Mouse (Mus musculus): ENCODE measurements around the gene Rrp8.
A peak's percentile ranks its signal among the peaks of the same experiment; 100 is the strongest.

Rrp8 gene

DNA sequence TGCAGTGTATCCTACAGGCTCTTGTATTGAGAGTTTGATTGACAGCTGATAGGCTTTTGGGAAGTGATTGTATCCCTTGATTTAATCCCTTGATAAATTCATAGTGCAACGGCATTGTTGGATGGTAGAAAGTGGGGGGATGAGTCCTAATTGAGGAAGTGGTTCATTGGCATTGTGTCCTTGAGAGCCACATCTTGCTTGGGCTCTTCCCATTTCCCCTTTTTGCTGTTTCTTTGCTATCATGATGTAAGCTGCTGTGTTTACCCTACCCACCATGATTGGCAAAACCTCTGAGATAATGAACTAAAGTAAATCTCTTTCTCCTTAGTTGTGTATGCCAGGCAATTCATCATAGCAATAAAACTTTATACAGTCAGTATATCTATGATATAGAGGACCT lies 46.3 kb downstream of the Rrp8 start:
- no peak for DNase-seq

DNA sequence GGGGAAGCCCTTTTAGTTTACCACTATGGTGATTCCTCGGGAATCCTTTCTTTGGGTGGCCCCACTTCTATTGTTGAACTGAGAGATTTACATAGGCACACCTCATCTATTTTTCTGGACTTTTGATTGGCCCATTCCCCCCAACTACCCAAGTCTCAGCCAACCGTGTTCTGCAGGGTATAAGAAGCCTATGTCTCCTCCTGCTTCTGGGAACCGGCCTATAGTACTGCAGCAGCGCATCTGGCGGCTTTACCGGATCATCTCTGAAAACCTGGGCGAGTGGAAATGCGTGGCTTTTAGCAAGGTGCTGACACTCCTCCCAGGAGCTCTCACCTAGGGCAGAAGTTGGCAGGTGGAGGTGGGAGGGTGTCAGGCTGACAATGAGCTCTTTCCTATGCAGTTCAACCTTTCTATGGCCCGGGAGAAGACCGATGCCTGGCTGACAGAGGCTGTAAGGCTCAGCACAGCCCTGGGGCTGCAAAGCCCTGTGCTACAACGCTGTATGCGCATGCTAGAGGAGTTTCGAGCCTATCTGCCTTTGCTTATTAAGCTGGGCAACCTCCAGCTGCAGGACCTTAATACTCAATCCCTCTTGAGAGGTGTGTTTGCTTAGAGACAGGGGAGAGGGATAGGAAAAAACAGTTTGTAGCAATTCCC lies 51.5 kb downstream of the Rrp8 start:
- DNase-seq: peak; percentile 21

All from retina, postnatal 1 day (tissue).